ENCODE assay signal across 9 mouse cellular contexts in genomic region chr6:39286732-39287083, GRCm38 (mm10).
DNase-seq lines count a peak whose midpoint lies in the region; ATAC-seq and TF ChIP-seq lines count a peak whose summit lies in the region.
"Had no signal": no experiment of that assay in that cellular context is flagged by ENCODE, and none has a peak within 500 bp of the region (broad histone marks: within the 10 kb centered on the region; RNA-seq: fewer than 3 reads in every experiment).

No protein-coding gene starts in this region.

- no peaks in the 10 kb centered on the region for H3K36me3 ChIP-seq in heart, postnatal 0 days (replicated peaks; ENCODE audit: control insufficient read depth, insufficient read depth, low read length)
- H3K36me3 ChIP-seq in stomach, embryonic 14.5 days (ENCODE audit: control insufficient read depth, insufficient read depth, low read length), result no peaks in the 10 kb centered on the region
- H3K36me3 ChIP-seq: lung, embryonic 15.5 days had no signal

- no peak overlapping the region for H3K9ac ChIP-seq in heart, postnatal 0 days (replicated peaks; ENCODE audit: low read depth, low read length)
- no peak overlapping the region for H3K9ac ChIP-seq in stomach, embryonic 14.5 days (replicated peaks; ENCODE audit: low read depth, low read length)
- H3K9ac ChIP-seq: lung, embryonic 15.5 days had no signal

- peak overlapping the region; percentile 46; the same call in 1 of the 2 replicates for H3K27ac ChIP-seq in heart, postnatal 0 days (ENCODE audit: low read depth)
- H3K27ac ChIP-seq in bone marrow, adult 2 months (ENCODE audit: control insufficient read depth, insufficient read depth, low read depth, low read length, poor library complexity), result peak overlapping the region; percentile 84
- H3K27ac ChIP-seq in stomach, embryonic 14.5 days (ENCODE audit: low read length), result peak overlapping the region; percentile 44; the same call in 1 of the 2 replicates
- H3K27ac ChIP-seq: lung, embryonic 15.5 days had no signal

- no peak overlapping the region for H3K4me2 ChIP-seq in heart, postnatal 0 days (ENCODE audit: low read depth, low read length)
- H3K4me2 ChIP-seq in stomach, embryonic 14.5 days (replicated peaks; ENCODE audit: low read depth, low read length), result no peak overlapping the region
- H3K4me2 ChIP-seq: lung, embryonic 15.5 days had no signal

- H3K4me1 ChIP-seq in heart, postnatal 0 days (ENCODE audit: control insufficient read depth, insufficient read depth), result 0 out of 2 replicates have a peak, but pooled peaks cover 3% of the 10 kb centered on the region
- H3K4me1 ChIP-seq in bone marrow, adult 2 months (ENCODE audit: control insufficient read depth, insufficient read depth, low read length), result peaks cover 6% of the 10 kb centered on the region
- peaks cover 6% of the 10 kb centered on the region; the same call in 1 of the 2 replicates for H3K4me1 ChIP-seq in stomach, embryonic 14.5 days (ENCODE audit: control insufficient read depth, insufficient read depth, low read length)

- TF ChIP-seq EP300 in heart, postnatal 0 days (IDR thresholded peaks at IDR 0.05; ENCODE audit: low read depth), result no peak

- TF ChIP-seq CTCF in heart, postnatal 0 days (IDR thresholded peaks at IDR 0.05; ENCODE audit: low read depth), result no peak
- TF ChIP-seq CTCF in bone marrow, adult 2 months (IDR thresholded peaks at IDR 0.05; ENCODE audit: control insufficient read depth, insufficient read depth, low read length), result no peak

- no peaks in the 10 kb centered on the region for H3K9me3 ChIP-seq in heart, postnatal 0 days (replicated peaks; ENCODE audit: control insufficient read depth, low read length)
- no peaks in the 10 kb centered on the region for H3K9me3 ChIP-seq in stomach, embryonic 14.5 days (ENCODE audit: control insufficient read depth, low read depth, low read length)
- H3K9me3 ChIP-seq: lung, embryonic 15.5 days had no signal

- 40% methylated on average over 5 of the region's 5 CpGs for WGBS in heart, postnatal 0 days
- WGBS in bone marrow, adult 2 months, result 27% methylated on average over 5 of the region's 5 CpGs
- 11% methylated on average over 5 of the region's 5 CpGs for WGBS in stomach, embryonic 14.5 days

- H3K4me3 ChIP-seq in heart, postnatal 0 days (ENCODE audit: low read depth, low read length), result no peak overlapping the region
- no peak overlapping the region for H3K4me3 ChIP-seq in bone marrow, adult 2 months (replicated peaks; ENCODE audit: control insufficient read depth, low read depth, low read length)
- H3K4me3 ChIP-seq in stomach, embryonic 14.5 days (ENCODE audit: low read depth, low read length), result no peak overlapping the region
- H3K4me3 ChIP-seq: lung, embryonic 15.5 days had no signal

- TF ChIP-seq POLR2A in bone marrow, adult 2 months (IDR thresholded peaks at IDR 0.05; ENCODE audit: borderline replicate concordance, control insufficient read depth, low read depth, low read length), result no peak

- H3K27me3 ChIP-seq in heart, postnatal 0 days (ENCODE audit: control insufficient read depth, insufficient read depth, low read length), result no peaks in the 10 kb centered on the region
- no peaks in the 10 kb centered on the region for H3K27me3 ChIP-seq in stomach, embryonic 14.5 days (ENCODE audit: control insufficient read depth, insufficient read depth, low read length)
- H3K27me3 ChIP-seq: lung, embryonic 15.5 days had no signal

- DNase-seq in heart, postnatal 0 days (ENCODE audit: low spot score), result no peak
- DNase-seq in heart, postnatal 4 days, result no peak
- peak; percentile 67 for DNase-seq in forelimb bud, embryonic 11.5 days (ENCODE audit: low read depth, low spot score)
- DNase-seq in right cerebral cortex, postnatal 36 days (ENCODE audit: low spot score in 2 of 2), result no peak
- DNase-seq in left cerebral cortex, adult 8-10 months (ENCODE audit: low spot score in 2 of 2), result no peak
- DNase-seq: right cerebral cortex, adult 18-20 months had no signal

- ATAC-seq in heart, postnatal 0 days (ENCODE audit: insufficient read depth, low read depth), result no peak
- peak; percentile 70 for ATAC-seq in stomach, embryonic 14.5 days (ENCODE audit: insufficient number of reproducible peaks, insufficient read depth, low FRiP score, low read depth)
